Mouse (Mus musculus) cortical plate, adult 2 months (tissue): ENCODE data around the gene Mepce.

Experiments used
- CTCF ChIP-seq: fragments of 200-500 bp; IDR thresholded peaks from 2 replicates; pipeline ENCODE4 v1.5.1; 2011; ENCODE audit warnings: mild to moderate bottlenecking, control low read depth, low read length; ENCODE audit not compliant: insufficient read depth; ENCODE audit errors: extremely low read depth
- POLR2A ChIP-seq: fragments of 200-500 bp; IDR thresholded peaks from 2 replicates; pipeline ENCODE4 v1.6.1; 2011; ENCODE audit warnings: mild to moderate bottlenecking, low read length, control low read depth; ENCODE audit not compliant: insufficient read depth; ENCODE audit errors: extremely low read depth

DNA sequence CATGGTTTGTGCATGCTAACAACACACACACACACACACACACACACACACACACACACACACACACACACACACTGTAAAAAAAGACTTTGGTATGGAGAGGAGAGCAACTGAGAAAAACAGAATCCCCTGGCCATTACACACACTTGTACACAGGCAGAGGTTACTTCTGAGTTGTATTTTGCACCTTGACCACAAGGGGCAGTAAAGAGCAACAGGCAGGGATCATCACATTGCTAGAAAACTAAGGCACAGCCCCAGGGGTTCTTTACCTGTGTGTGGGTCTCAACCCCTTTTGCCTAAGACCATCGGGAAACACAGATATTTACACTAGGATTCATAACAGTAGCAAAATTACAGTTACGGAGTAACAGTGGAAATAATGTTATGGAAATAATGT lies 16.7 kb downstream of the Mepce start:
- TF ChIP-seq POLR2A (no peak), CTCF (peak; percentile 72)
